Mouse (Mus musculus) layer of hippocampus, adult 11-12 months (tissue): ENCODE results near the gene Slfn8.
"Not testable (repeated sequence)": the region's sequence is repeated elsewhere in the genome, so short reads cannot be mapped to it uniquely, and the experiment has no call there.

Experiments
- DNase-seq: peaks from one replicate; pipeline ENCODE4 v3.0.0; 2022; ENCODE audit warnings: low spot score

Slfn8 gene

GRCm38 (mm10) chr11:82991469-82992166 lies 29.0 kb downstream of the Slfn8 start, which contains the start of gene Slfn9:
Slfn9 (minus strand) TSS chr11:82991830.
- peak; percentile 5 for DNase-seq

GRCm38 (mm10) chr11:82990612-82991385 lies 29.8 kb downstream of the Slfn8 start:
- not testable (repeated sequence) for DNase-seq

GRCm38 (mm10) chr11:82989357-82989756 lies 31.3 kb downstream of the Slfn8 start:
- DNase-seq = no peak

- no peak for DNase-seq
Measured at GRCm38 (mm10) chr11:82987621-82988020, 33.0 kb downstream of the Slfn8 start.

- DNase-seq = no peak
Measured at GRCm38 (mm10) chr11:82983193-82983592, 37.4 kb downstream of the Slfn8 start.

- DNase-seq = not testable (repeated sequence)
Measured at GRCm38 (mm10) chr11:82982409-82982808, 38.2 kb downstream of the Slfn8 start.

GRCm38 (mm10) chr11:82973916-82974315 lies 46.7 kb downstream of the Slfn8 start:
- DNase-seq = no peak

GRCm38 (mm10) chr11:82971590-82971974 lies 49.0 kb downstream of the Slfn8 start:
- no peak for DNase-seq

- DNase-seq = no peak
Measured at GRCm38 (mm10) chr11:82970712-82971589, 49.7 kb downstream of the Slfn8 start.

- no peak for DNase-seq
Measured at GRCm38 (mm10) chr11:82962215-82962614, 58.4 kb downstream of the Slfn8 start.

GRCm38 (mm10) chr11:82961743-82962142 lies 58.9 kb downstream of the Slfn8 start:
- no peak for DNase-seq

- peak; percentile 52 for DNase-seq
Measured at GRCm38 (mm10) chr11:82959613-82960012, 61.0 kb downstream of the Slfn8 start.

- no peak for DNase-seq
Measured at GRCm38 (mm10) chr11:82956925-82957324, 63.7 kb downstream of the Slfn8 start.

GRCm38 (mm10) chr11:82954631-82955030 lies 66.0 kb downstream of the Slfn8 start:
- DNase-seq = no peak

- DNase-seq = no peak
Measured at GRCm38 (mm10) chr11:82952612-82953542, 67.7 kb downstream of the Slfn8 start.
